Mouse (Mus musculus): ENCODE data around the gene Slc1a2.

DNA sequence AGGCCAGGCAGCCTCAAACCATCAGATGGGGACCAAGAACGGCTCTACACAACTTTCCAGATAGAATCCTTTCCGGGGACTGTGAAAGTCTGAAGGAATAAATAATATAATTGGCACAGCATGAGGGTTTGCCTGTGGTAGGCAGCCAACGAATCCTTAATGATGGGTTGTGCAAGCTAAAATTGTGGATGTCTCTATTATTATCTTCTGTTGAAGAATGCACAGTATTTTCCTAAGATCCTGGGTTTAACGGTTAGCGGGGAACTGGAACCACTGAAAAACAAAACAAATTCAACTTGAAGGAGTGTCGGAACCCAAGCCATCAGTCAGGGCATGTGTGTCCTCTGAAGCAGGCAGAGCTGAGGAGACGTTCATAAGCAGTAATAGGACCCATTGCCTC, 124.3 kb downstream of the Slc1a2 start:
- TF ChIP-seq CTCF (IDR thresholded peaks at IDR 0.05; ENCODE audit: low read depth, low read length) (no peak), GATA1 (IDR thresholded peaks at IDR 0.05; ENCODE audit: borderline replicate concordance, low read length) (no peak), TAL1 (conservative IDR thresholded peaks at IDR 0.05; ENCODE audit: low read depth, low read length) (no peak)
